Mouse (Mus musculus) cortical plate, adult 2 months (tissue): Measurements from ENCODE around the gene Ankrd44.

Experiments used
- CTCF ChIP-seq: fragments of 200-500 bp; IDR thresholded peaks from 2 replicates; pipeline ENCODE4 v1.5.1; 2011; ENCODE audit warnings: mild to moderate bottlenecking, control low read depth, low read length; ENCODE audit not compliant: insufficient read depth; ENCODE audit errors: extremely low read depth
- POLR2A ChIP-seq: fragments of 200-500 bp; IDR thresholded peaks from 2 replicates; pipeline ENCODE4 v1.6.1; 2011; ENCODE audit warnings: mild to moderate bottlenecking, low read length, control low read depth; ENCODE audit not compliant: insufficient read depth; ENCODE audit errors: extremely low read depth

- TF ChIP-seq POLR2A (no peak), CTCF (no peak)
Measured at GRCm38 (mm10) chr1:54896109-54897085, 29.8 kb downstream of the Ankrd44 start.
